Mouse (Mus musculus) E14TG2a.4 (cell line): ENCODE measurements around the gene Tmx1.

ENCODE experiments used
- CTCF ChIP-seq: conservative IDR thresholded peaks from 2 replicates; pipeline ENCODE4 v1.5.1; 2014; ENCODE audit warnings: low read length
- POU5F1 ChIP-seq: IDR thresholded peaks from 2 replicates; pipeline ENCODE4 v1.6.1; 2014; ENCODE audit warnings: low read length, borderline replicate concordance

DNA sequence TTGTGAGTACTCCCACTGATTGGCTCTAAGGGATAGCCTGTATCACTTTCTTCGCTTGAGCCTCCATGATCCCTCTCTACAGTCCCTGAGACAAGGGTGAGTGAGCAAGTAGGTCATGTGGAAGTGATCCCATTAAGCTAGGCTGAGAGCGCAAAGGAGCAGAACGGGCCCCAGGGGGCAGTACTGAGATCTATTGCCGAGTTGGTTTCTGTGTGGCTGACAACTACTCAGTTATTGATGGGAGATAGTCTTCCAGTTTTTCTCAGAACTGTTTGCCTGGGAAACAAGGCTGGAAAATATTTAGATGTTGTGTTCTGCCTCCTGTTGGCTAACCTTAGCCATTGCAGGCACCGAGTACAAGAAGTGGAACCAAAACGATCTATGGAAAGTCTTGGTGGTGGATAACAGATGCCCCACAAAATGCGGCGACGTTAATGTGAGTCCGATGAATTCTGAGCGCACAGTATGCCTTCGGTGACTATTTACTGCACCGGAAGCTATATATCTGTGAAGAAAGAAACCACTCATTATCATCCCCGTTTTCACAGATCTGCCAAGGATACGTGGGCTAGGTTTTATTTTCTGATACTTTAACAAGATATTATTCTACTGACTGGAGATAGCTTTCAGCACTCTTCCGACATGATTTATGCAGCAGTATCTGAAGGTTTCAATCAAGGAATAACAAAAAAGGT is 24.8 kb downstream of the Tmx1 start:
- TF ChIP-seq CTCF (peak; percentile 62), POU5F1 (no peak)
